Mouse (Mus musculus): ENCODE measurements around the gene Cdc25b. TPM values are rescaled to one million over a fixed set of nuclear protein-coding genes. Genes with fewer than 3 reads are reported as not detected.

Cdc25b gene
- polyA plus RNA-seq, 1 experiment from 2014 or later = 59.3 TPM

GRCm38 (mm10) chr2:131179246-131179886, 7.4 kb upstream of the Cdc25b start:
- Histone ChIP-seq H3K4me3 (replicated peaks) (peak overlapping the region; percentile 88), H3K9ac (replicated peaks) (peak overlapping the region; percentile 97), H3K4me2 (replicated peaks) (peak overlapping the region; percentile 98), H3K27ac (peak overlapping the region; percentile 96), H3K36me3 (0 out of 2 replicates have a peak, but pooled peaks cover 11% of the 10 kb centered on the region), H3K9me3 (no peaks in the 10 kb centered on the region), H3K27me3 (no peaks in the 10 kb centered on the region), H3K4me1 (replicated peaks) (peaks cover 50% of the 10 kb centered on the region)
- WGBS = under 1% methylated on average over 67 of the region's 67 CpGs
- peak; percentile 73 for ATAC-seq

DNA sequence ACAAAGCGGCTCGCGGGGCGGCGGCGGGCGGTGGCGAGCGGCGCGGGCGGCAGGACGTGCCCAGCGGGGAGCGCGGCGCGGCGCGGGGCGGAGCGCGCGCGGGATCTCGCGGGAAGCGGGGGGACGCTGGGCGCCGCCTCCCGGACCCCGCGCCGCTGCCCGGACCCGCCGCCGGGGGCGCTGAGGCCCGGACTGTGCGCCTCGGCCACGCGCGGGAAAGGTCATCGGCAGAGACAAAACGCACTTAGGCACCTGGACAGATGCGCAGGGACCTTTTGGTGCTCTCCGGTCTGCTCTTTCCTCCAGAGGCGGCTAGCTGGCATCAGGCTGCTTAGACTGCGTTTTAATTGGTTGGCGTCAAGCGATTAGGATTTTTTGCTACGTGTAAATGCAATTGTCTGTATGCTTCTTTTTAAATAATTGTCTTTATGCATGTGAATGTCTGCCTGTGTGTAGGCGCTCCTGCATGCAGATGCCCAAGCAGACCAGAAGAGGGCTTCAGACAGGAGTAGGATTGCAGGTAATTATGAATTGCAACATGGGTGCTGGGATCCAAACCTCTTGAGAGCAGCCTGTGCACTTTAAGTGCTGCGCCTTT, 6.7 kb upstream of the Cdc25b start, which contains the start of gene Cenpb:
Gene Cenpb, minus strand, starts transcription at position 78 of the 598 bp plus-strand sequence.
- ATAC-seq = peak; percentile 85
- 3% methylated on average over 55 of the region's 57 CpGs for WGBS
- H3K9ac ChIP-seq (replicated peaks) = peak within 1 kb of the TSS; percentile 97
- peak within 1 kb of the TSS; percentile 88 for H3K4me3 ChIP-seq (replicated peaks)
- H3K4me2 ChIP-seq (replicated peaks) = peak within 1 kb of the TSS; percentile 98
- no peaks in the 10 kb centered on the region for H3K9me3 ChIP-seq
- H3K27me3 ChIP-seq = no peaks in the 10 kb centered on the region
- 0 out of 2 replicates have a peak, but pooled peaks cover 11% of the 10 kb centered on the region for H3K36me3 ChIP-seq
- H3K4me1 ChIP-seq (replicated peaks) = peaks cover 43% of the 10 kb centered on the region
- H3K27ac ChIP-seq = peak within 1 kb of the TSS; percentile 96

DNA sequence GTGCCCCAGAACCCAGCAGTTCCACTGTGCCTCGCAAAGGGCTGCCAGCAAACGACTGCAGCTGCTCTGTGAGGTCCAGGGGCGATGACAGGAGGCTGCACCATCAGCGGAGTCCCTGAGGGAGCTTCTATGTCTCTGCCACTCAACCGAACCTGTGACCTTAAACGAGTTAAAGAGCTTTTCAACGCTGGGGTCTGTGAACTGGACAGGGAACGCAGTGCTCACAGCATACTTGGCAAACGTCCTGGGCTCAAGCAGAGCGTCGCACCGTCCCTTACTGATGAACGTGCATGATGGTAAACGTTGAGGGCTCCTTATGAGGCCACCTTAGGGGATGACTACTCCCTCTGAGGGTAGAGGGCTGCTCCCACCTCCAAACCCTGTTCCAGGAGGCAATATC, 406 bp upstream of the Cdc25b start:
- no peaks in the 10 kb centered on the region for H3K36me3 ChIP-seq
- no peaks in the 10 kb centered on the region for H3K9me3 ChIP-seq
- peak overlapping the region; percentile 70 for H3K27ac ChIP-seq
- H3K9ac ChIP-seq (replicated peaks) = peak overlapping the region; percentile 79
- H3K4me3 ChIP-seq (replicated peaks) = peak overlapping the region; percentile 70
- H3K4me2 ChIP-seq (replicated peaks) = peak overlapping the region; percentile 63
- ATAC-seq = peak; percentile 7; the same call in 1 of the 2 replicates
- 2% methylated on average over 14 of the region's 14 CpGs for WGBS
- H3K4me1 ChIP-seq (replicated peaks) = peaks cover 47% of the 10 kb centered on the region
- H3K27me3 ChIP-seq = peaks cover 3% of the 10 kb centered on the region; the same call in 1 of the 2 replicates

DNA sequence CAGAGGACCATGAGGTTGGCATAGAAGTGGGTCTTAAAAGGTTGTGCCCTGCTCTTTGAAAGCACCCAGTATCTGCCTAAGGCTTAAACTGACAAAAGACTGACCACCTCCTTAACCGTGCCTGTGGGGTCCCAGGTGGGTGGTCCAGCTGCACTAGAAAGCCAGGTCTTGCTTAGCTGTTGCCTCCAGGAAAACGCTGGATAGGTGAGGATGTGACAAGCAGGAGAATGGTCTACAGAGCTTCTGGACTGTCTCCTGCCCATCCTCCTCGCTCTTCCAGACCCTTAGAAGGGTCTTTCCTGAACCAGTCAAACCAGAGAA, 813 bp downstream of the Cdc25b start:
- peaks cover 3% of the 10 kb centered on the region; the same call in 1 of the 2 replicates for H3K27me3 ChIP-seq
- peaks cover 3% of the 10 kb centered on the region for H3K36me3 ChIP-seq
- peak overlapping the region; percentile 79 for H3K9ac ChIP-seq (replicated peaks)
- H3K4me2 ChIP-seq (replicated peaks) = peak overlapping the region; percentile 63
- H3K4me1 ChIP-seq (replicated peaks) = peaks cover 52% of the 10 kb centered on the region
- H3K27ac ChIP-seq = peak overlapping the region; percentile 70; the same call in 1 of the 2 replicates
- ATAC-seq = no peak
- WGBS = 19% methylated on average over 3 of the region's 3 CpGs
- H3K9me3 ChIP-seq = no peaks in the 10 kb centered on the region
- peak overlapping the region; percentile 70 for H3K4me3 ChIP-seq (replicated peaks)

GRCm38 (mm10) chr2:131188311-131188710, 1.6 kb downstream of the Cdc25b start:
- peak overlapping the region; percentile 63 for H3K4me2 ChIP-seq (replicated peaks)
- ATAC-seq = no peak
- H3K27ac ChIP-seq = no peak overlapping the region
- H3K4me1 ChIP-seq (replicated peaks) = peaks cover 52% of the 10 kb centered on the region
- no peak overlapping the region for H3K9ac ChIP-seq (replicated peaks)
- peaks cover 3% of the 10 kb centered on the region; the same call in 1 of the 2 replicates for H3K27me3 ChIP-seq
- H3K9me3 ChIP-seq = no peaks in the 10 kb centered on the region
- WGBS = 94% methylated on average over 5 of the region's 5 CpGs
- no peak overlapping the region for H3K4me3 ChIP-seq (replicated peaks)
- peaks cover 10% of the 10 kb centered on the region for H3K36me3 ChIP-seq

DNA sequence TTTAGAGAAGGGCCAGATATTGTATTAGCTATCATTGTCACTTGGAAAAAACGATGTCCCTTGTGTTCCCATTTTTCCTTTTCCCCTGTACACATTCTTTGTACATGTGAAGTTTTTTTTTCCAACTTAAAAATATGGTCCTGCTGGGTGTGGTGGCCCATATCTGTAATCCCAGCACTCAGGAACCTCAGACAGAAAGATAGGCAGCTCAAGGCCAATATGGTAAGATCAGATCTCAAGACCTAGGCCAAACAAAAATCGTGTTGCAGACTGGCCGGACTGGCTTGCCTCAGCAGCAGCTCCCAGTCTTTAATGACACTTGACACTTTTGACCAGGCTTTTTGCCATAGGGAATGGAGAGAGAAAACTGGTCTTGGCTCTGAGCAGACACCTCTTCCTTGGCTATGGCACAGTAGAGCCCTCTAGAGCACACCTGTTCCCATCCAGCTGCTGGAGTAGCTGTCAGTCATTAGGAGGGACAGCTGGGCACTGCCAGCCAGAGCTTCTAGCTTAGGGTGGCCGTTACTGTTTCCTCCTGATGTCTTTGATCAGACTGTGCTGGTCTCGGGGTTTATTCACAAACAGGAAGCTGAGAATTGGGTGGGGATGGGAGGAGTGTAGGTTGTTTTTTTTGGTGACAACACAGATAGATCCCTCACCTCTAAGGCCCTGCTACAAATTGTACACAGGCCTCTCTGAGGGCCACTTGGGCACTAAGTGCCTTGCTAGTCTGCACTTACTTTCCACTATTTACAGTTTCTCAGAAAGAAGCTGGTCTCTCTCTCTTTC, 3.0 kb downstream of the Cdc25b start:
- 43% methylated on average over 5 of the region's 5 CpGs for WGBS
- peaks cover 52% of the 10 kb centered on the region for H3K4me1 ChIP-seq (replicated peaks)
- H3K4me2 ChIP-seq (replicated peaks) = peak overlapping the region; percentile 35

GRCm38 (mm10) chr2:131190344-131191004, 3.7 kb downstream of the Cdc25b start:
- H3K36me3 ChIP-seq = peaks cover 31% of the 10 kb centered on the region
- 5% methylated on average over 10 of the region's 10 CpGs for WGBS
- peak overlapping the region; percentile 78 for H3K27ac ChIP-seq
- H3K9me3 ChIP-seq = no peaks in the 10 kb centered on the region
- H3K9ac ChIP-seq (replicated peaks) = no peak overlapping the region
- peaks cover 52% of the 10 kb centered on the region for H3K4me1 ChIP-seq (replicated peaks)
- peak; percentile 61 for ATAC-seq
- H3K4me3 ChIP-seq (replicated peaks) = no peak overlapping the region
- peak overlapping the region; percentile 35; the same call in 1 of the 2 replicates for H3K4me2 ChIP-seq (replicated peaks)
- peaks cover 3% of the 10 kb centered on the region; the same call in 1 of the 2 replicates for H3K27me3 ChIP-seq

More for the DNA sequence above, 3.0 kb downstream of the Cdc25b start:
- Histone ChIP-seq H3K9ac (replicated peaks) (peak overlapping the region; percentile 17; the same call in 1 of the 2 replicates), H3K27ac (peak overlapping the region; percentile 78), H3K9me3 (no peaks in the 10 kb centered on the region), H3K27me3 (peaks cover 3% of the 10 kb centered on the region; the same call in 1 of the 2 replicates), H3K36me3 (peaks cover 23% of the 10 kb centered on the region), H3K4me3 (replicated peaks) (no peak overlapping the region)
- ATAC-seq = no peak

- Histone ChIP-seq H3K4me3 (replicated peaks) (no peak overlapping the region), H3K4me1 (replicated peaks) (peaks cover 52% of the 10 kb centered on the region), H3K27ac (peak overlapping the region; percentile 78), H3K36me3 (peaks cover 31% of the 10 kb centered on the region), H3K4me2 (replicated peaks) (no peak overlapping the region), H3K9me3 (no peaks in the 10 kb centered on the region), H3K9ac (replicated peaks) (no peak overlapping the region), H3K27me3 (no peaks in the 10 kb centered on the region)
- no peak for ATAC-seq
- 54% methylated on average over 7 of the region's 7 CpGs for WGBS
Measured at GRCm38 (mm10) chr2:131191005-131191390, 4.2 kb downstream of the Cdc25b start.

DNA sequence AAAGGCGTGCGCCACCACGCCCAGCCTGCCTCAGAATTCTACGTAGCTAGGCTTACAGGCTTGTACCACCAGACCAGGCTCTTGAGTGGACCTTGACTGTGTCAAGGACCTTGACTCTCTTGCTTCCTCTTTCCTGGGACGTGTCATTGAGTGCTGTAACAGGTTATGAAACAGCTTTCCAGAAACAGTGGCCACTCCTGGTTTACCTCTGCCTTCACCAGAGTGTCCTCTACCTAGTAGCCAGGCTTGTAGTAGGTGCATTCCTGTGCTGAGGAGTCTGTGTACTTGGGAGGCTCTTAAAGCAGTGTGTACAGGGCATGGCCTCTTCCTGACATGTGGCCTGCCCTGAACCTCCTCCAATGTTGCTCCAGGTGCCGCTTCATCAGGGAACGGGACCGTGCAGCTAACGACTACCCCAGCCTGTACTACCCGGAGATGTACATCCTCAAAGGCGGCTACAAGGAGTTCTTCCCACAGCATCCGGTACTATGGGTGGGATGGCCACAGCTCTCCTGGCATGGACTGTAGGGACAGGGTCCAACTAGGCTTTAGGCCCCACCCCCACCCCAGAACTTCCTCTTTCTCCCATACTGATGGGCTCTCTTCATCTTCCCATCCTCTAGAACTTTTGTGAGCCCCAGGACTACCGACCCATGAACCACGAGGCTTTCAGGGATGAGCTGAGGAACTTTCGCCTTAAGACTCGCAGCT, 10.0 kb downstream of the Cdc25b start:
- H3K9ac ChIP-seq (replicated peaks) = no peak overlapping the region
- WGBS = 94% methylated on average over 16 of the region's 16 CpGs
- ATAC-seq = no peak; the same call in 1 of the 2 replicates
- peaks cover 57% of the 10 kb centered on the region for H3K36me3 ChIP-seq
- H3K4me2 ChIP-seq (replicated peaks) = no peak overlapping the region
- H3K4me1 ChIP-seq (replicated peaks) = peaks cover under 1% of the 10 kb centered on the region
- no peak overlapping the region for H3K4me3 ChIP-seq (replicated peaks)
- H3K27ac ChIP-seq = no peak overlapping the region
- no peaks in the 10 kb centered on the region for H3K27me3 ChIP-seq
- H3K9me3 ChIP-seq = no peaks in the 10 kb centered on the region

GRCm38 (mm10) chr2:131200710-131201109, 14.0 kb downstream of the Cdc25b start:
- WGBS = 76% methylated on average over 2 of the region's 2 CpGs
- no peaks in the 10 kb centered on the region for H3K27me3 ChIP-seq

GRCm38 (mm10) chr2:131201262-131201661, 14.5 kb downstream of the Cdc25b start:
- Histone ChIP-seq H3K4me1 (replicated peaks) (no peaks in the 10 kb centered on the region; the same call in 1 of the 2 replicates), H3K27ac (no peak overlapping the region)

More at GRCm38 (mm10) chr2:131200710-131201109, 14.0 kb downstream of the Cdc25b start:
- no peak overlapping the region for H3K27ac ChIP-seq
- no peak overlapping the region for H3K9ac ChIP-seq (replicated peaks)
- no peak overlapping the region for H3K4me3 ChIP-seq (replicated peaks)
- H3K4me1 ChIP-seq (replicated peaks) = no peaks in the 10 kb centered on the region; the same call in 1 of the 2 replicates
- ATAC-seq = no peak
- H3K9me3 ChIP-seq = no peaks in the 10 kb centered on the region
- H3K36me3 ChIP-seq = peaks cover 26% of the 10 kb centered on the region
- H3K4me2 ChIP-seq (replicated peaks) = no peak overlapping the region

More at GRCm38 (mm10) chr2:131201262-131201661, 14.5 kb downstream of the Cdc25b start:
- Histone ChIP-seq H3K4me2 (replicated peaks) (no peak overlapping the region), H3K9ac (replicated peaks) (no peak overlapping the region), H3K4me3 (replicated peaks) (no peak overlapping the region), H3K27me3 (no peaks in the 10 kb centered on the region), H3K9me3 (no peaks in the 10 kb centered on the region), H3K36me3 (peaks cover 26% of the 10 kb centered on the region)
- no peak for ATAC-seq
- WGBS = 99% methylated on average over 3 of the region's 3 CpGs

Data from midbrain, embryonic 13.5 days (tissue).